Mouse (Mus musculus): ENCODE results near the gene Sap30l. TPM values are rescaled to one million over a fixed set of nuclear protein-coding genes. Genes with fewer than 3 reads are reported as not detected.
"Not testable (repeated sequence)": the region's sequence is repeated elsewhere in the genome, so short reads cannot be mapped to it uniquely, and the experiment has no call there.

Gene Sap30l
- total RNA-seq, 2 experiments from 2014 or later: 43.8 to 47.8 TPM

- intact Hi-C loops (cut with DNase I): no loop called here
- DNase-seq (ENCODE audit: low spot score in 2 of 2): no peak
These were observed 26.6 kb downstream of the Sap30l start for GRCm38 (mm10) chr11:57827915-57828545.

- intact Hi-C loops (cut with DNase I): no loop called here
- no peak for DNase-seq (ENCODE audit: low spot score in 2 of 2)
These were observed 27.8 kb downstream of the Sap30l start for GRCm38 (mm10) chr11:57828955-57829870.

DNA sequence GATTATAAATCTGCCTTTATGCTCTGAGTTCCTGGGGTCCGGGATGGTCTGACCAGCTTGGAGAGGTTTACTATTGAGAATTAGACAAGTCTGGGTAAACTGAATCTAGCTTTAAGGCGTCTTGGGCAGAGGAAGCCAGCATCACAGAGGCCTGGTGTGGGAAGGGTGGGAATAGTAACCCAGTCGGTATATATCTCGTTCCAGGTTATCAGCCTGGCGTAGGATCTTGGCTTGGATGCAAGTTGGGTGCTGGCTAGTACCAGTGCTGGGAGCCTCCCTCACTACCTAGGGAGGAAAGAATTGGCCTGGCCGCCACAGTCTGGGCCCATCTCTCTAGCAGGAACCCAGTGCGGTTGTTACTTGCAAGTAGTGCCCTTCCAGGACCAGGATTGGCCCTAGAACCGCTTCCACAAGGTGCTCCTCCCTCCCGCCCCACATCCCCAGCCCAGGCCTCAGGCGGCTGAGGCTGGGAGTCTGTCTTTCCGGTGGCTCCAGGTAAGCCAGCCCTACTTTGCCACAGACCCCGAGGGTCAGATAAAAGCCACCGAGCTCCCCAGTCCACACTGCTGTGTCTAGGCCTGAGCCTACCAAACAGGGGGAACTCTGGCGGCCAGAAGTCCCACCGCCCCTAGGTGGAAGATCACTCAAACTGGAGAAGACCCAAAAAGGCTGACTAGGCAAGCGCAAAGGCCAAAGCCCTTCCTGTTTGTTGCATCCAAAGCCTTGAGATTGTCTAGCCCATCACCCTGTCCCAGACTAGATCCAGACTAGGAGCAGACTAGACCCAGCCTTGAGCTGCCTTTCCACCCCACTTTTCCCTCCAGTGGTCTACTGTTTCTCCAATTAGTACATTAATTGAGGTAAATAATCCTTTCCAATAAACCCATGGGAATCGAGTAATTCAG lies 28.7 kb downstream of the Sap30l start:
- DNase-seq (ENCODE audit: low spot score in 2 of 2): no peak
- intact Hi-C loops (cut with DNase I): no loop called here

- no peak for DNase-seq (ENCODE audit: low spot score in 2 of 2)
- intact Hi-C loops (cut with DNase I): no loop called here
These were observed 29.9 kb downstream of the Sap30l start for GRCm38 (mm10) chr11:57831281-57831781.

DNA sequence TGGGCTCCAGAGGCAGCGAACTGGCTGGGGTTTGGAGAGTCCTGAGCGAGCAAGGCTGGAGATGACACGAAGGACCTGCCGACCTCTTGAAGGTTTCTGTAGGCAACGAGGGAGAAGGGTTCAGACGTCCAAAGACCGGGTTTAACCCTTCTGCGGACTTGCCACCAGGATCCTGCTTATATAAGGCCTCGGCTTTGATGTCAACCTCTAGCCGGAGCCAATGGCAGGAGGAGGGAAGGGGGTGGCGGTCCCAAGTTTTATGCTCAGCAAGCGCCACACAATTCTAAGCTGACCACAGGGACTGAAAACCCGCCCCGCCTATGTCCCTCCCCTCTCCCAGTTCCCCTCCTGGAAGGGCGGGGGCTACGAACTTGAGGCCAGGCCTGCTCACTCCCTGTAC lies 30.4 kb downstream of the Sap30l start:
- intact Hi-C loops (cut with DNase I): no loop called here

DNA sequence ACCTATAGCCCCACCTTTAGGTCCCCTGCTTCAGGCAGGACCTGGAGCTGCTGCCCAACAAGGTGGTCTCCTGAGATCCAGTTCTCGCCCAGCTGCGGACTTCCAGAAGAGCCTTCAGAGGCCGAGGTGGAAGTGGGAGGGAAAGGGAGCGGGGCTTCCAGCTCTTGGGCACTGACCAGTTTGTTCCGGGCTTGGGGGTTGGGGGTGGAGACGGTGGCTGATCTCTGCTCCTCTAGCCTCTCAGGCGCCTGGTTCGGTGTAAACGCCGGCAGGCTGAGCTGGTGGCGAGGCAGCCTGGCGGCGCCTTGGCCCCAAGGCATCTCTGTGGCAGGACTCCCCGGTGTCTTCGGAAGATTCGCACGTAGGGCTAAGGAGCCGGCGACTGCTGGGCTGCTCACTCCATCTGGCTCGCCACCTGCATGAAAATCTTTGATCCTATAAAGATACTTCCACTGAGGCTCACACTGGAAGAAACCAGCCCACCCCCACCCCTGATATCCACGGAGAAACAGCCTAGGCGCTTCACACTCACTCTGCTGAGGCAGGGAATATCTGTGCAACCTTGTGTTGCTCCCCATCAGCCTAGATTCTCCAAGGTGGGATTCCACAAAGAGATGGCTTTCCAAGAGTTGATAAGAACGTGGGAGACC lies 31.2 kb downstream of the Sap30l start, which contains the start of gene Hand1:
Gene Hand1 (minus strand): TSS at position 267 of the 650 bp plus-strand sequence.
- DNase-seq (ENCODE audit: low spot score in 2 of 2): no peak
- intact Hi-C loops (cut with DNase I): no loop called here

More for the DNA sequence above, 30.4 kb downstream of the Sap30l start:
- DNase-seq (ENCODE audit: low spot score in 2 of 2): no peak

GRCm38 (mm10) chr11:57833296-57833977 lies 32.0 kb downstream of the Sap30l start:
- no peak for DNase-seq (ENCODE audit: low spot score in 2 of 2)
- intact Hi-C loops (cut with DNase I): no loop called here

DNA sequence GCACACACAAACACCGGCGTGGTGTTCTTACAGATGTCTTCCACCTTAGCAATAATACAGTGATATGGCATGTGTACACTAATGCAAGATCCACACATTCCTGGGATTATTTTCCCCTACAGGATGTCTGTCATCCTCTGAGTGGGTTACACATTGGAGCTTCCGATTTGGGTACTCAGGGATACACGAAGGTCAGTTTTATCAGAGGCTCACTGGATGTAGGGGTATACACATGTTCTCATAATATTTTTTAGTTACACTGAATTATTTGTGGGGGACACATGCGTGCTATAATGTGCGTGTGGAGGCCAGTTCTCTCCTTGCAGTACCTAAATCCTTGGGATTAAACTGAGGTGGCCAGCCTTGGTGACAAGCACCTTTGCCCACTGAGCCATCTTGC lies 32.6 kb downstream of the Sap30l start:
- no peak for DNase-seq (ENCODE audit: low spot score in 2 of 2)
- intact Hi-C loops (cut with DNase I): no loop called here

- no peak for DNase-seq (ENCODE audit: low spot score in 2 of 2)
- intact Hi-C loops (cut with DNase I): no loop called here
These were observed 33.9 kb downstream of the Sap30l start for GRCm38 (mm10) chr11:57835331-57835730.

DNA sequence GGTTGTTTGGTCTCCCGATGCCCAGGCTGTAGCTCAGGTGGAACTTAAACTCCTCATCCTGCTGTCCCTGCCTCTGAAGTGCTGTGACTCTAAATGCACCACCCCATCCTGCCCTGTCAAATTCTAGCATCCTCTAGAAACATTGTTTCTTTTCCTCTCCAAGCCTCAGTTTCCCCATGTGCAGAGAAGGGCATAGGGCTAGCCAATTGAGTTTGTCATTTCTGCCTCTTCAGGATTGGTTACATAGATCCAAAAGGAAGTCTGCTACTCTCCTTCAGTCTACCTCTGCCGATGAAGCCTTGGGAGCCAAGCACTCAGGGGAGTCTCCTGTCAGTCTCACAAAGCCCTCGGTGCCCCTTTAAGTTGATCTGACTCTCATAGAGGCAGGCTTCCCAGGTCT lies 34.5 kb downstream of the Sap30l start:
- no peak for DNase-seq (ENCODE audit: low spot score in 2 of 2)
- intact Hi-C loops (cut with DNase I): no loop called here

DNA sequence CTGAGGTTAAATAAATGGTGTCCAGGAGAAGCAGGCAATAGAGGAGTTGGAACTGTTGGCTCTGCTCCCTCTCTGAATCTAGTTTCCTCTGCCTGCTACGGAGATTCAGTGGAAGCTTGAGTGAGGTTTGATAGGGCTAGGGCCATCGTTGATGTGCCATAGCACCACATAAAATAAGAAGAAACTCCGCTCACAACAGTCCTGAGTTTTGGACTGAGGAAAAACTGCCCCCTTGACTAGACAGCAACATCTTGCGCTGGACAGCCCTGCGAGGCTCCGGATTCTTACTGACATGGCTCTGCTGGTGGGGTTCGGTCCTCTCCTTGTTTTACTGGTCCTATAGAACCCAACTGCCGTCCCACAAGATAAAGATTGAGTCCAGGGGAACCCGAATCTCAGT lies 35.0 kb downstream of the Sap30l start:
- intact Hi-C loops (cut with DNase I): no loop called here

DNA sequence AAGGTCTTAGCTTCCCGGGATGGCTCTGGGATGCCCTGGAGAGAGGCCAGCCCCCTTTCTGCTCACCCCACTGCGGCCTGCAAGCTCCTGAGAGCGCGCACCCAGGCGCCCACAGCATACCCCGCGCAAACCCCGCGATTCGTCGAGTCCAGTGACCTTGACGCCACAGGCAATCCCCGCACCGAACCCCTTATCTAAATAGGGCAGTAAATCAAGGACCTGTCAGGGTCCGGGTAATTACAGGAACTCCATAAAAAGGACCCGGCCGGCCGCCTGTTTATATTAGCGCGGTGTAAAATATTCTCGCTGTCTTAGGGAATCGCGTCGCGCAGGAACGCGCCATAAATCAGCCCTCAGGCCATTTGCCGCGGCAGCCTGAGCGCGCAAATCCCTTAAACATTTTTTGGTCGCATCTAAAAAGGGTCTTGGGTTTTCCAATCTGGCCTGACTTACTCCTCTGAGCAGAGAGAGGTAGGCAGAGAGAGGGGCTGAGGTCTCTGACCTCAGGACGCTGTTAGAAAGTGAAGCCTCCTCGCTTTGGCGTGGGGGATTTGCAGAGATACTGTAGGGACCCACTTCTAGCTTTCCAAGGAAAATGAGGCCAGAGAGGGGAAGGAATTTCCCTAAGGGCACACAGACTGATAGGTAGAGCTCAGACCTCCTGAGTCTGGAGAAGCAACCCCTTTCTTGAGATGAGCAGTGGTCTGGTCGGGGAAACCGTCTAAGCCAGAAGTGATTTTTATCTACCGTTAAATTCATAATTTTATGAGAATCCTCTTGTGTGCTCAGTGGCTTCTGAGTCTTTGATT lies 35.6 kb downstream of the Sap30l start:
- intact Hi-C loops (cut with DNase I): no loop called here
- no peak for DNase-seq (ENCODE audit: low spot score in 2 of 2)

More for the DNA sequence above, 35.0 kb downstream of the Sap30l start:
- DNase-seq (ENCODE audit: low spot score in 2 of 2): no peak

- DNase-seq (ENCODE audit: low spot score in 2 of 2): no peak
- intact Hi-C loops (cut with DNase I): no loop called here
These were observed 36.6 kb downstream of the Sap30l start for GRCm38 (mm10) chr11:57837861-57838680.

DNA sequence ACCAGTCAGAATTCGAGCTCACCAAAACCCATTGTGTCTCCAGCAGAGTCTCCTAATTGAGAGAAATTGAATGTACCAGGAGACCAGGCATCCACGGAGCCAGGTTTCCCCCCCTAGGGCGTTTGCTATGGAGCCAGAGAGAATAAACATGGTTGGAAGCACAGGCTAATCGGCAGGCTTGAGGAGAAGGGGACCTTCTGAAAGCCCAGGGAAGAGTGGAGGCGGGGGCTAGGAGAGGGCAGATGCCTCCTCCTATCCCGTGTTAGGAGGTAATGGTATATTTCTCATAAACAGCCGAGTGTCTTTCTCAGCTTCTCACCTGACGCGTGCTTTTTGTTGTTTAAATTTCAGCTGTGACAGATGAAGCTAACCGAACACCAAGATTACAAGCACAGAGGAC lies 39.5 kb downstream of the Sap30l start:
- intact Hi-C loops (cut with DNase I): no loop called here
- DNase-seq (ENCODE audit: low spot score in 2 of 2): no peak

DNA sequence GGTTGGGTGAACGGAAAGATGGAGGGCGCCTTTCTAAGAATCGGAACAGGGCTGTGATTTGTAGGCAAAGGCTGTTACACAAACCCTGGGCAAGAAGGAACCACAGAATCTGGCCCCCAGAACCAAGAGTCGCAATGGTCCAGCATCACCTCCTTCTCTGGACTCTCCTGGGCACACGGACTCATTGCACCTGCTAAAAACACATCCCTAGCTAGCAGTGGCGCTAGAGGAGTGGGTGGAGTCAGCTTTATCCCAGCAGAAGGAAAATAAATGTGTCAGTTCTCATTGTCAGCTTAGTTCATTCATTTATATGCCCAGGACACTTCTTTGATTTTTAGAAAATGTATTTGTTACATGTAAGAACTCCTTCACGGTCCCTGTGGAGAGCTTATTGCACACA lies 40.0 kb downstream of the Sap30l start:
- DNase-seq (ENCODE audit: low spot score in 2 of 2): no peak

GRCm38 (mm10) chr11:57846421-57847363 lies 45.3 kb downstream of the Sap30l start:
- DNase-seq (ENCODE audit: low spot score in 2 of 2); intact Hi-C loops (cut with DNase I): not testable (repeated sequence)

More for the DNA sequence above, 40.0 kb downstream of the Sap30l start:
- intact Hi-C loops (cut with DNase I): no loop called here

Measured in left cerebral cortex, postnatal 14 days (tissue).